Mouse (Mus musculus): Measurements from ENCODE around the gene Cry1.

The Cry1 gene

DNA sequence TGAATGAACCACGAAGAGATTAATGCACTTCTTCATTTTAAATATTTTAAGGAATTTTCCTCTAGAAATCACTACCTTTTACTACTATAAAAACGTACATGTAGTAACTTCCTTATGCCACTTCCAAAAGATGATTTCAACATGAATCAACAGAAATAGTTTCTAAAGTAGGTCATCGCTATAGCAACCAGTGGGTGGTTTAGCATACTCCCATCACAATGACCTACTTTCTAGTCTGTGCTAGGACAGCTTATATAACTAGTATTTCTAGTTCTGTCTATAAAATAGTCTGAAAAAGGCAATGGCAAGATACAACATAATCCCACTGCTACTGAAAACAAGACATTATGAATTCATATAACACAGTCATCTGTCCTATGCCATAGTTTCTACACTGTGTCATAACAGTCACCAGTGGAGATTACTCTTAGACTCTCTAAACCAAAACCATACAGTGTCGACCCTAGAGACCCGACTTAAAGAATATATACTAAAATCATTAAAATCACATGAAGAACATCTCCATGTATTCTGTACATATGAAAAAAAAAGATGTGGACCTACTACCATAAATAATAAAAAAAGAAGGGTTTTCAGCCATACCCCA lies 23.0 kb downstream of the Cry1 start:
- in situ Hi-C loops (cut with MboI, MseI): no loop called here

DNA sequence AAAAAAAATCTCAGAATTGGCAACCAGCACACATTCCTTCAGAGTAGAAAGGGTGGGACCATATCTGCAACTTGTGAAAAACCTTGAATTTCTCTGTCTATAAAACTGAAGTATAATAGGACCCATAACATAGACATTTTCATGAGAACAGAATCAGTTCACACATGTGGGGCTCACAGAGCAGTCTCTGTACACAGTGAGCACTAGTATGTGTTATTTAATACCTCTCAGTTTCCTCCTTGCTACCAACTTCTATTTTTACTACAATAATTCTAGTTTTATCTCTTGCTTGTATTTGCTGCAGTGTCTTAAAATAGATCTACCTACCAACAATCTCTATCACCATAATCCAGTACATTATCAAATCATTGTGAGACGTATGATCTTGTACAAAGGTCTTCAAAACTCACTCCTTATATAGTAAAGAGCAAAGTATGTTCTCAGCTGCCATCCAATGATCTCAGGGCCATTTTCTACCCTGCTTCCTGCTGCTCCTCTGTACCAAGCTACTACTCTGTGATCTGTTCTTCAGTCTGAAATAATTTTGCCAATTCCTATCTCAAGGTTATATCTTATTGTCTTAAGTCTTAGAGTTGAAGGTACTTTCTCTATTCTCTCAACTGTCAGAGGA lies 24.8 kb downstream of the Cry1 start:
- in situ Hi-C loops (cut with MboI, MseI): no loop called here

DNA sequence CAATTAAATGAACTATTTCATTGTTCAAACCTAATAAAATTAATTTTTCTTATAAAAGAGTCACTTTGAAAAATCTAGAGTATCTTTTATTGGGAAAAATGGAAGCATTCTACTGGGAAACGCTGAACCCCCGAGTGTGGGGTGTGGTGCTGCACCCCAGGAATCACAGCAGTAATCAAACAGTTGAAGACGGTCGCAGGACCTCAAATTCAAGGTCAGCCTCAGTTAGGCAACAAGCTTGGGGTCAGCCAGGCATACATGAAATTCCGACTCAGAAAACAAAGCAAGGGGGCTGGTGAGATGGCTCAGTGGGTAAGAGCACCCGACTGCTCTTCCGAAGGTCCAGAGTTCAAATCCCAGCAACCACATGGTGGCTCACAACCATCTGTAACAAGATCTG lies 27.4 kb downstream of the Cry1 start:
- in situ Hi-C loops (cut with MboI, MseI): no loop called here

DNA sequence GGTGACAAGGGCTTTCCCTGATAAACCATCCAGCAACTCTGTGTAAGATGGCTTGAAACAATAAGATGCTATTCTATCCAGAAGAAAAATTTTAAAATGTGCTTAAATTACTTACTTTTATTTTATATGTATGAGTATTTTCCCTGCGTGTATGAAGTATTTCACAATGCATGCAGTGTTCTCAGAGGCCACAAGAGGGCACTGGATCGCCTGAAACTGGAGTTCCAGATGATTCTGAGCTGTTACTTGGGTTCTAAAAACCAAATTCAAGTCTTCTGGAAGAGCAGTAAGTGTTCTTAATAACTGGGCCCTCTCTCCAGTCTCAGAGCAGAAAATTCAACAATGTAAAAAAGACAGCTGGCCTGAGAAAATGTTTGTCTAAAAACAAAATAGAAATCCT lies 30.7 kb downstream of the Cry1 start:
- in situ Hi-C loops (cut with MboI, MseI): no loop called here

DNA sequence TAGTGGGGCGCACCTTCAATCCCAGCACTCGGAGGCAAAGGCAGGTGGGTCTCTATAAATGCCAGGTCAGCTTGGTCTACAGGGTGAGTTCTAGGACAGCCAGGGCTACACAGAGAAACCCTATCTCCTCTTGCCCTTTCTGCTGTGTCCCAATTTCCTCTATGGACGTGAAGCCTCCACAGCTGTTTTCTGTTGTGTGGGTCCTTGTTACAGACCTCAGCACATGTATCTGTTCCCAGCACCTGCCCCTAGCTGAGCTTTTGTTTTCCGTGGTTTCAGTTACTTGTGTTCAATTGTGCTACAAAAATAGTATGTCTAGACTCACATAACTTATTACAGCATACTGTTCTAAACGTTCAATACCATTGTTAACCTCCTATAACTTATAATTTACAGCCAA lies 35.6 kb downstream of the Cry1 start:
- in situ Hi-C loops (cut with MboI, MseI): no loop called here

DNA sequence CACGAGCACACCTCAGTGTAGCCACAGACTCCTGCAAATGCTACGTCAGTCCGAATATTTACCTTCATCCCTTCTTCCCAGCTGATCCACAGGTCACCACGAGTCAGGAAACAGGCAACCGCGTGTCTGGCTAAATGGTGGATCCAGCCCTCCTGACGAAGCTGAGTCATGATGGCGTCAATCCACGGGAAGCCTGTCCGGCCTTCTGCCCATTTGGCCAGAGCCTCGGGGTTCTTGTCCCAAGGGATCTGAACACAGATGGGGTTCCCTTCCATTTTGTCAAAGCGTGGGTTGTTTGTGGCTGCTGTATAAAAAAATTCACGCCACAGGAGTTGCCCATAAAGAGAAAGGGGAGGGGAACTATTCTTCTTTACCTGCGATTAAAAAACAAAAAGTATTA lies 38.6 kb downstream of the Cry1 start:
- in situ Hi-C loops (cut with MboI, MseI): no loop called here

DNA sequence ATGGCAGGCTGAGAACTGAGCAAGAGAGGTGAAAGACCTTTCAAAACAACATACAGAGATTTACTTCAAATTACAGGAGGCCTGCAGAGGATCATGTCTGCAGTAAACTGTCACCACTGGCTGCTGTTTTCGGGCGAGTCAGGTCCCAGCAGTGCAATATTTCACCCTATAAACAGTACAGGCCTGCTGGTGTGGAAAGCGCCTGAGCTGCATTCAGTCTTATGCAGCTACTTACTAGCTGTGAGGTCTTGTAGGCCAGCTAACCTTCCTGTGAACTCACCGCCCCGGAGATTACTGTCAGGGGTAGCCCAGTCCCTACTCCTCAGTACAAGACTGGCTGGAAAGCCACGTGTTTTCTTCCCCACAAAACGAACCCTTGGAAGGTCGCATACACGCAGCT lies 43.4 kb downstream of the Cry1 start:
- in situ Hi-C loops (cut with MboI, MseI): no loop called here

DNA sequence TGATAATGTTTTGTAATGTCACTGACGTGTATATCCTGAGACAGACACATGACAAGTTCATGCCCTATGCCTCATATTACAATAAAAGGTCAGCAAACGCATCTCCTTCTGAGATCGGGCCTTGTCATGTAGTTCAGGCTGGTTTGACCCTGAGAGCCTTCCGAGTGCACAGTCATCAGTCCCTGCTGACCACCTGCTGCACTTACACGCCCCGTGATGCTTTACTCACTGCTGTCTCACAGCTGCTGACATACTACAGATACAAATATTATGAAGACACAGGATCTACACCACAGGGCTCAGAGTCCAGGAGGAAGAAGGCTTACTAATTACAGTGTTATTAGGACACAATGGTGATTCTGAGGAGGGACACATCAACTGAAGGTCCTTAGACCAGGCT lies 48.3 kb downstream of the Cry1 start:
- in situ Hi-C loops (cut with MboI, MseI): no loop called here

DNA sequence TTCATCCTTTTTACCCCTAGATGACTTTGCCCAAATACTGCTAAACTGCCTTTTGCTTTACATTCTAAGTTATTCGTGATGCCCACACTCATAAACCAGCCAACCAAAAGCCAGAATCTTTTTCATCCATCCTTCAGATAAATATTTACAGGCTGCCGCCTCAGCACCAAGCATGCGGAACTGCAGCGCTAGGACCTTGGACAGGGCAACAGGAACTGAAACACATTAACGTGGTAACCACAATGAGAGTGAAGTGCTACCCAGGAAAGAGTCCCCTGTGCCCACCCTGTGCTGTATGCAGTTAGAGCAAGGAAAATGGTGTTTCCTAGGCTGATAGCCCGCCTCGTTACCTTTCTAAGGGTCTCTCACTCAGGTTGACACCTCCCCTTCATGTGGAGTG lies 56.4 kb downstream of the Cry1 start:
- in situ Hi-C loops (cut with MboI, MseI): no loop called here

DNA sequence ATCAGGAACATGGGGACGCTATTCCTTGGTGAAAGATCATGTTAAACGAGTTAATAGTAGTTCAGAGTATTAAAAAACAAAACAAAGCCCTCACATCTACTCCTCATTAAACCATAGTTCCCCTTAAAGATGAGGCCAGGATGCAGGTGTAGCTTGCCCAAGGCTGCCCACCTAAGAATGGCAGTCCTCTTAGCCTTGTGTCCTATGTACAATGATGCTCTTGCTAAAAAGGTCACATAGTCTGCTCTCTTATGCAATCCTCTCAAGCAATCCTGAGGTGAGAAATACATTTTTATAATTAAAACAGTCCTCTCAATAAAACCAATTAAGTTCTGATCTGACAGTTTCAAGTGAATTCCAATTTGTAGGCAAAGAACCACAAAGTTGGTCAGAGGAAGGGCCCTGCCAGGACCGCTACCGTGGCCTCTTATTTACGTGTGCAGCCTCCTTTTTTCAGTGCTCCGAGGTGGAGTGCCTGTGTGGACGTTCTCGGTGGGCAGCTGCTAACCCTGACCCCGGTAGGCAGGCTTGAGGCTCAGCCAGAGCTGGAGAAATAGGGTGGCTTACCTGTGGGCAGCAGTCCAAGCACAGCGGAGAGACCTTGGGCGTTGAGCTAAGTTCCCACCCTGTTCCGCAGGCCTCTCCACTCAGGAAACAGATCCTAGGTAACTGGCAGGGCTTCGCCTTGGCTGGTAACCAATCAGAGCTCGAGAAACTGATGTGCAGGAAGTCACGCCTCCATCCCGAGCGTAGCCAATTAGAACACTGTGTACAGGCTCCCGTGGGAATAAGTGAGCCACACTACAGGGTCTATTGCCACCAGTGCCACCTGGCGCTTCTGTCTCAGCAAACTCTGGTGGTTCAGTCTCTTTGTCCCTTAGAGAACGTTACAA lies 57.2 kb downstream of the Cry1 start, which contains the start of gene Mterf2:
Gene Mterf2 (minus strand): TSS at position 633 of the 893 bp plus-strand sequence.
- in situ Hi-C loops (cut with MboI, MseI): no loop called here

DNA sequence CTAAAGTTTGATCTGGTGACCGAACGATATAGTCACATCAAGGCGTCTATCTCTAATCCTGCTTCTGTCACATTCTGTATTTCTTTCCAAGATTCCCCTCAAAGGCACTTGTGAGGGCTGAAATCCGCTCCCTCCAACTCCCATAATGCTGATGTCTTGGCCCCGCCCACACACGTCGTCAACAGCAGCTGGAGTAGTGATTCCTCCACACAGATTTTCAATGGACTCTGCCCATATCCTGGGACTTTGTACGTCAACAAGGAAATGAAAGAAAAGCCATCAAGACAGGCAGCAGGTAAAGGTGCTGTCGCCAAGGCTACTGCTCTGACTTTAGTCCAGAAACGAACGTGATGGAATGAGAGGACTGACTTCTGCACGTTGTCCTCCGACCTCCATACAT lies 59.7 kb downstream of the Cry1 start:
- in situ Hi-C loops (cut with MboI, MseI): no loop called here

DNA sequence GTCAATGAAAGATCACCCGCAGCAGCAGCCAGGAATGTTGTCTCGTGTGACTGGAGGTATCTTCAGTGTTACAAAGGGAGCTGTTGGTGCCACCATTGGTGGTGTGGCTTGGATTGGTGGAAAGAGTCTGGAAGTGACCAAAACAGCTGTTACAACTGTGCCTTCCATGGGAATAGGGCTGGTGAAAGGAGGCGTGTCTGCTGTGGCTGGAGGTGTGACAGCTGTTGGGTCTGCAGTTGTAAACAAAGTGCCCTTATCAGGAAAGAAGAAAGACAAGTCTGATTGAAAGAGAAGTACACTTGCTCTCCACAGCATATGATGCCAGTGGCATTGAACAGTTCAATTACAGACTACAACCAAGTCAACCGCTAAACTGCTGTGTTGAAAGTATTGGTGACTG lies 70.5 kb downstream of the Cry1 start:
- in situ Hi-C loops (cut with MboI, MseI): no loop called here

DNA sequence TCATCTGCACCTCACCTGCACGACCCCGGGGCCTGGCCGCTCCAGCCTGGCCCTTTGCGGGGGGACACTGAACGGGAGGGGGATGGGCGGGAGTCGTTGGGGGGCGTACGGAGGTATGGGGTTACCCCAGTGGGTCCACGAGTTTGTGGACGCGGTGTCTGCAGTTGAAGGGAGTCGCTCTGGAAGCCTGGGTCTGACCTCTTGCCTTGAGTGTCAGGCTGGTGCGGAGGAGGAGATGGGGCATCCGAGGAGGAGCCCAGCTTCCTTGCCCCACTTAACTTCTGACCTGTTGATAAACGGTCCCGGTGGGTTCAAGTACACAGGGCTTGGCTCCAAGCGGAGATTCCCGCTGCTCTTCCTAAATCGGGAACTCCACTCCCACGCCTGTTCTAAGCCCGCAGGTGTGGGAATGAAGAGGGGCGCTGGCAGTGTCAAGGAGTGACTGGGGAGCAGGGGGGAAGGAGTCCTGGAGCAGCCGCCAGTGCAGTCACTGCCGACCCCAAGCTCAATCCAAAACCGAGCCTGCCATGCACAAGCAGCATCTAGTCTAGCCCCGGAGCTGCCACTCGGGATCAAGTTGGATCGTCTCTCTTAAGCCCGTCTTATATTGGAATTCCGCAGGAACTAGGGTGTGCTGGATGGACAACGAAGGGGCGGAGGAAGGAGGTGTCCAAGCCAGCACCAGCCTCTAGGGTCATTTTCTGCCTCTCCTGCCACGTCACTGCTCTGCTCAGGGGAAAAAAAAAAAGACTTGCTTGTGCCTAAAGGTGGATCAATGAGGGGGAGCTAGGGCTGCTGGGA lies 81.6 kb downstream of the Cry1 start:
- in situ Hi-C loops (cut with MboI, MseI): no loop called here

DNA sequence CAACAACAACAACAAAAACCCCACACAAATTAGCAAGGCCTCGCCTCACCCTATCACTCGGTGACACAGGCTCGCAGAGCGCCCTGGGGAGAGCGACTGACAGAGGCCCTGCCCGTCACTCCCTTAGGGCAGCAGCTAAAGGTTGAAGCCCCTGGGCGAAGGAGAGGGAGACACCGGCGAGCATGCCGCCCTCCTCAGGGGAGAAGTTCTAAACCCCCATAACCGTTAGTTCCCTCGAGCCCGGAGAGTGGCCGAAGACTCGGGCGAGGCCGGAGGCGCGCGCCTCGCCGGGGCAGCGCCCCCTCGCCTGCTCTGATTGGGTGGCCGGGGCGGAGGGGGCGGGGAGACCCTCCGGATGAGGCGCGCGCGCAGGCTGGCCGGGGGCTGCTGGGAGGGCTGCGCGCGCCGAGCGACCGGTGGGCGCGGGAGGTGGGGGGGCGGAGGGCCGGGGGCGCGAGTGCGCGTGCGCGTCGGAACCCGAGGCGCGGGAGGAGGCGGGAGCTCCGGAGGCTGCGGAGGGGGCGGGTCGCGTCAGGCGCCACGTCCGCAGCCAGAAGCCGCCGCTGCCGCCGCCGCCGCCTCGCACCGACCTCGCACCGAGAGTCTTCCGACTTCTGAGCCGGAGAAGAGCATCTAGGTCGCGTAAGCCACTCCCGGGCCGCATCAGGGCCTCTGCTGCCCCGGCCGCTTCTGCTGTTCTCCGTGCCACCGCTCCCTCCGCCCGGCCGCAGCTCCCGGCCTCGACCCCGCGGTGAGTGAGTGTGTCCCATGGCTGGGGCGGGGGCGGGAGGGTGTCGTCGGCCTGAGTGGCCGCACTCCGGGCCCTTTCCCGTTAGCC lies 82.4 kb downstream of the Cry1 start, which contains the start of the genes Fhl4 and Tmem263:
Gene Fhl4 (minus strand): TSS at position 249 of the 838 bp plus-strand sequence.
Gene Tmem263 (plus strand): TSS at position 381 of the 838 bp plus-strand sequence.
- in situ Hi-C loops (cut with MboI, MseI): no loop called here

DNA sequence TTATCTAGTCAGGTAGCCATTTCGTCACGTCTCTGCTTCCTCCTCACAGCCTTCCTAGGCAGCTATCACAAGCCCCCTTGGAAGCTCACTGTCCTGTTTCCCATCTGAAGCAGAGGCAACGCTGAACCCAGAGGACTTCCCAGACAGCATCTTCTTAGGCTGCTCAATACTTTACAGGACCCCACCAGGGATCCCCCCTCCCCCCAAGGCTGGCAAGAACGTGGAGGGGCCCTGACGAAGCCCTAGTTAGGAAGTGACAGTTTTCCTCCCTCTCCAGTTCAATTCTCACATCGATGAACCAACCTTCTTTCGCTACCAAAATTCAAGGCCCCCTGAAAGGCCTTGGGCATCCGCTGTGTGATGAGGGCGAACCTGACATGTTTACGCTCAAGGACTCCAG lies 83.0 kb downstream of the Cry1 start:
- in situ Hi-C loops (cut with MboI, MseI): no loop called here

Measured in T-helper 17 cell (primary cell).